Mouse (Mus musculus) lung, postnatal 0 days (tissue): Measurements from ENCODE around the gene Enpp3.

Experiments used
- CTCF ChIP-seq: IDR thresholded peaks from 2 replicates; pipeline ENCODE4 v1.5.1; 2016; ENCODE audit warnings: antibody characterized with exemption, mild to moderate bottlenecking
- EP300 ChIP-seq: IDR thresholded peaks from 2 replicates; pipeline ENCODE4 v1.6.1; 2016; ENCODE audit warnings: antibody characterized with exemption, mild to moderate bottlenecking, control low read depth

GRCm38 (mm10) chr10:24758326-24758915 is 84.2 kb downstream of the Enpp3 start:
- no peak for TF ChIP-seq CTCF
- no peak for TF ChIP-seq EP300
